ENCODE assay signal across 8 mouse cellular contexts in genomic region chr12:83072951-83073878, GRCm38 (mm10).
DNase-seq lines count a peak whose midpoint lies in the region; ATAC-seq lines count a peak whose summit lies in the region.

No protein-coding gene starts in this region.

- peak; percentile 16 to 26 for DNase-seq in cerebellum, adult 18-20 months
- no peak for DNase-seq in cerebellum, adult 9-10 months
- DNase-seq in embryo, embryonic 11.5 days (ENCODE audit: low read depth, low spot score), result peak; percentile 24
- DNase-seq in heart, adult 18-20 months, result peak; percentile 78 to 80
- peak; percentile 44 for DNase-seq in lung, postnatal 14 days
- peak; percentile 88 to 96 for DNase-seq in spleen, postnatal 10 days (ENCODE audit: low spot score in 2 of 2)

- H3K4me2 ChIP-seq in intestine, embryonic 16.5 days (ENCODE audit: low read depth, low read length), result no peak overlapping the region

- H3K9me3 ChIP-seq in intestine, embryonic 16.5 days (ENCODE audit: control insufficient read depth, low read length), result no peaks in the 10 kb centered on the region

- H3K36me3 ChIP-seq in intestine, embryonic 16.5 days (ENCODE audit: control insufficient read depth, insufficient read depth, low read length), result no peaks in the 10 kb centered on the region

- peak; percentile 95 for ATAC-seq in intestine, embryonic 16.5 days
- ATAC-seq in CD4-positive, CD25-positive, alpha-beta regulatory T cell, adult 4 months, result no peak

- peaks cover 11% of the 10 kb centered on the region; the same call in 1 of the 2 replicates for H3K4me1 ChIP-seq in intestine, embryonic 16.5 days (ENCODE audit: control insufficient read depth, insufficient read depth, low read length)

- H3K9ac ChIP-seq in intestine, embryonic 16.5 days (ENCODE audit: low read depth, low read length), result no peak overlapping the region; the same call in 1 of the 2 replicates

- H3K27ac ChIP-seq in intestine, embryonic 16.5 days (ENCODE audit: low read length), result no peak overlapping the region

- WGBS in intestine, embryonic 16.5 days, result 33% methylated on average over 13 of the region's 13 CpGs

- no peaks in the 10 kb centered on the region for H3K27me3 ChIP-seq in intestine, embryonic 16.5 days (replicated peaks; ENCODE audit: control insufficient read depth, insufficient read depth, low read length)

- H3K4me3 ChIP-seq in intestine, embryonic 16.5 days (ENCODE audit: low read length), result no peak overlapping the region
